Mouse (Mus musculus) brain, embryonic 14.5 days (tissue): ENCODE measurements around the gene Ager. TPM values are rescaled to one million over a fixed set of nuclear protein-coding genes. Genes with fewer than 3 reads are reported as not detected.

Experiments used
- DNase-seq: peaks from one replicate; pipeline ENCODE4 v3.0.0-alpha.2; 2011; ENCODE audit warnings: low read depth
- CTCF ChIP-seq: fragments of 200-500 bp; IDR thresholded peaks from 2 replicates; pipeline ENCODE4 v1.5.1; 2012; ENCODE audit warnings: inconsistent platforms, mild to moderate bottlenecking, moderate library complexity, borderline replicate concordance; ENCODE audit not compliant: insufficient read depth, insufficient read length; ENCODE audit errors: extremely low read depth
- POLR2A ChIP-seq: fragments of 200-500 bp; IDR thresholded peaks from 2 replicates; pipeline ENCODE4 v1.6.1; 2012; ENCODE audit warnings: mild to moderate bottlenecking, inconsistent platforms, borderline replicate concordance; ENCODE audit not compliant: poor library complexity, insufficient read depth, insufficient read length, severe bottlenecking; ENCODE audit errors: extremely low read depth
- polyA plus RNA-seq: library from polyadenylated mRNA; depleted of rRNA; stranded (reverse); fragments of >200 nt; gene quantifications from 2 replicates; pipeline ENCODE4 v1.2.3, GENCODE M21; 2012

Gene Ager
- polyA plus RNA-seq, 1 experiment, result 5.1 TPM

DNA sequence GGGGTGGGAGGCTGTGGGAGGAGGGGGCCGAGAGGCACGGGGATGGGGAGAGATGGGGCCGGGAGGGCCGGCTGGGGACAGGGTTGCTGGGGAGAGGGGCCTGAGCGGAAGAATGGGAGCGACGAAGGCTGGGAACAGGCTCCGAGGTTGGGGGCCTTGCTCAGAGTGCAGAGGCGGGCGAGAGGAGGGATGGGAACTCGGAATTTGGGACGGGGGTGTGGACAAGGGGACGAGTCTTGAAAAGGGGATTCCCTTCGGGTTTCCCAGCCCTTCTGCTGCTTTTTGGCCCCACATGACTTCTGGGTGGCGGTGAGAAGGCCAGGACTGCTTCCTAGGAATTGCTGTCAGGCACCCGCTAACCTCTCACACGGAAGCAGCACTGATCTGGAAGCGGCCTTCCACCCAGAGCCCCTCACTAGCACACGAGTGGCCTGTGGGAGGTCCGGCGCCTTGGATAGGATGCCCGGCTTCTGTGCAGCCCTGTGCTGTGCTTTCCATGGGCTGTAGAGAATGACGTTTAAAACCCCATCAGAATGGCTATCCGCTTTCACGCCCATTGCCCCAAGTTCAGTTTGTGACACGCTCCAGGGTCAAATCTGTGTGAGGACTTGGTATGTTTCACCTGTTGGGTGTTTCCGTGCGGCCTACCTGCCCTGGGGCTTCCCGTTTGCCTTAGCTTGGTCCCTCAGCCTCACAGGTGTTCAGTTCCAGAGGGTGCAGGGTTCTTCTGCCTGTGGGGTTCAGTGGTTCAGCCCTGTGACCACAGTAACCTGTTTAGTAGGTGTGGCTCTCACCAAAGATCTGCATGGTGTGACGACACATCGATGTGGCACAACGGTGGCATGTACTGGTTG, 8.8 kb downstream of the Ager start:
- TF ChIP-seq POLR2A (no peak), CTCF (no peak)
- no peak for DNase-seq

DNA sequence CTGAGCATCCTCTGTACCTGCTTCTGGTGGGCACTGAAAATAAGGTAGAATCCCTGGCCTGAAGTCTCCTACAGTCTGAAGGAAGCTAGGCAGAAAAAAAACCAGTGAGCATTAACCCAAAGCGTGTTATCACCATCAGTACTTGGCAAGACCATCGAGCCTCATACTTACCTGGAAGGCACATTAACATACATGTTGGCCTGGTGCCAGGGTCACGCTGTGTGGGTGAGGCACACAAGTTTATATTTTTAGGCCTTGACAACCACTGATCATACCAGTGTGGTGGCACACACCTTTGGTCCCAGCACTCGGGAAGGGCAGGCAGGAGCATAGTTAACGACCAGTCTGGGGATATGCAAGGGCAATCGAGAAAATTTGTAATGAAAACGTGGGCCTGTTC, 10.3 kb downstream of the Ager start:
- DNase-seq, result no peak
- TF ChIP-seq POLR2A (no peak), CTCF (no peak)

DNA sequence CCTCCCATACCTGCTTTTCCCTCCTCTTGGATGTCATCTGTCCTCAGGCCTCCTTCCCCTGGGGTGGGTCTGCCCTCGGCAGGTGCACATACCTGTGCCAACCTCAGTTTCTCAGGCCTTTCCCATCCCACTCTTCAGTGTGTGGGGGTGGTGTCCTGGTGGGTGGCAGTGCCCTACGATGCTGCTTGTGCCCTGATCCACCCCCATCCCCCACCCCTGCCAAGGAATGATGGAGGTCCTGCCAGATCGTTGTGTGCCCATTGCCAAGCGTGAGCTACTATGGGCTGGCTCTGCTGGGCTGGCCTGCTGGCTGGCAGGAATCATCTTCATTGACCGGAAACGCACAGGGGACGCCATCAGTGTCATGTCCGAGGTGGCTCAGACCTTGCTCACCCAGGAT, 13.4 kb downstream of the Ager start:
- no peak for DNase-seq
- TF ChIP-seq POLR2A, result no peak
- no peak for TF ChIP-seq CTCF

DNA sequence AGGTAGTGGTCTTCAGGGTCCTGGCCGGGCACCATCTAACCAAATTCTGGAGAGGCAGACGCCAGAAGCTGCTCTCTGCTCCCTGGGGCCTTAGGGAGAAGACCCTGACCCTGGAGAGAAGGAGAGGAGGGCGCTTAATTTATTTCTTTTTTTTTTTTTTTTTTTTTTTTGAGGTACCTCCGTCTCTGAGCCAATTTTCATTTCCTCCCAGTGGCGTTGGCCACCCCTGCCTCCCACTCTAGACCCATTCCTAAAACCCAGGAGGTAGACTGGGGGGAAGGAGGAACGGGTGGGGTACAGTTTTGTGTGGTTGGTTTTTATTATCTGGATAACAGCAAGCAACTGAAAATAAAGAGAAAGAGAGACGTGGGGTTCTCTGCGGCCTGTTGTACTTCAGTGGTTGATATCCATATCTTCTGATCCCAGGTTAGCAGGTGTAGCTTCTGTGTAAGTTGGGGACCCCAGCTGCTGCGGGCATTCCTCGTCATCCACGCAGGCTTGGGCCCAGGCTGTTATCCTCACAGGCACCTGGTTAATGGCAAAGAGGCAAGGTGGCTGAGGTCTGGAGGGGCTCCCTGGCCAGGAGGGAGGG, 15.5 kb downstream of the Ager start:
- no peak for DNase-seq
- TF ChIP-seq CTCF (no peak), POLR2A (no peak)

DNA sequence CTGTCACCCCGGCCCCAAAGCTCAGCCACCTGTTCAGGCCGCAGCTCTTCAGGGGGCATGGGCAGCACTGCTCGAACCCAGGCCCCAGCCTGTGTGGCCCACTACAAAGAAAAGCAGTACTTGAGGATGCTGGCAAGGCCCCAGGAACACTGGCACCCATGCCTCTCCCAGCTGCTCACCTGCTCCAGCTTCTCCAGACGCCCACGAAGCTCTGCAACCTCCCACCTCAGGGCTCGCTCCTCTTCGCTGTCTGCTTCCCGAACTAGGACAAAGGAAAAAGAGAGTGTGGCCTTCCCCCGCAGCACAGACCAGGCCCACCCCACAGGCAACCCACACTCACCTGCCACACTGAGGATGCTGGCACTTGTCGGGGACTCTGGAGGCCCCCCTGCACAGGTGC, 16.2 kb downstream of the Ager start:
- TF ChIP-seq CTCF (no peak), POLR2A (no peak)
- no peak for DNase-seq

DNA sequence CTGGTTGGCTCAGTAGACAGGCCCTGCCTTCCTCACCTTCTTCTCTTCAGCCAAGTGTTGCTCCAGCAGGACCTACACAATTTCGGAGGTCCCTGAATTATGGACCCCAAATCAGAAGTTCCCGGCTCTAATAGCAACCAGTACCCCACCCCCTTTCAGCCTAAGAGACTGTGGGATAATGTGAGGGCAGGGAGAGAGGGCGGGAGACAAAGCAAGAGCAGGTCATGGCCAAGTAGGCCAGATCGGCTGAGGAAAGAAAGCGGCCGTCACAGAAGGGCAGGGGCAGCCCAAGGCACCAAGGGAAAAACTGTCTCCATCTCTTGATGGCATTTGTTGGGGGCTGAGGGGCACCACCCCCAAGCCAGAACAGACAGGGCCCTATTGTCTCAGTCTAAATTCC, 18.2 kb downstream of the Ager start, which contains the start of gene Egfl8:
Gene Egfl8 (minus strand): TSS at position 101 of the 400 bp plus-strand sequence.
- DNase-seq, result no peak
- TF ChIP-seq POLR2A, result no peak
- TF ChIP-seq CTCF, result no peak

DNA sequence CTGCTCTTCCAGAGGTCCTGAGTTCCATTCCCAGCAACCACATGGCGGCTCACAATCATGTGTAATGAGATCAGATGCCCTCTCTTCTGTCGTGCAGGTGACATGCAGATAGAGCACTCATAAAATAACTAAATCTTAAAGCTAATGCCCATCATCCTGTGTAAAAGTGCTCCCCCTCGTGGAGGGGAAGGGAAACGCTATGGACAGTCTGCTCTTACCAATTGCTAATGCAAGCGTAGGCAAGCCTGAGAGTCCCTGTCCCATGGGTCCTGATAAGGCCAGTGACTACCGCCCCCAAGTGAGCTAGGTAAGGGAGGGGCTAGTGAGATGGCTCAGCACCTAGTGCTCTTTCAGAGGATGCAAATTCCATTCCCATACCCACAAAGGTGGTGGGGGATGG, 21.3 kb downstream of the Ager start:
- peak; percentile 65 for DNase-seq
- TF ChIP-seq POLR2A (no peak), CTCF (peak; percentile 71; the same call in 1 of the 2 replicates)

DNA sequence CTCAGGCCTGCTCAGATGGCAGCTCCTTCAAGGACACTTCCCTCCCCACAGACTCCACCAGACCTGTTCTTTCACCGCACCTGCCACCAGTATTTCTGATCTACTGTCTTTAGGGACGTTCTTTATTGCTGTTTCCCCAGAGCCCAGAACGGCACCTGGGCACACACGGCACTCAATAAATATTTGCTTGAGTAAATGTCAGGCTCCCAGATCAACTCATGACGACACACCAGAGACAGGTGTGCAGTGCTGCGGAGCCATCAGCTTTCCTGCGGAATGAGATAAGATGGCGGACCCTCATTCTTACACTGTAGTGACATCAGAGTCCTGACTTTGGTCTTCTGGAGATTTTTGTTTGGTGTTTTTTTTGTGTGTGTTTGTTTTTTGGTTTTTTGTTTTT, 23.3 kb downstream of the Ager start:
- TF ChIP-seq POLR2A, result no peak
- TF ChIP-seq CTCF, result no peak
- no peak for DNase-seq

DNA sequence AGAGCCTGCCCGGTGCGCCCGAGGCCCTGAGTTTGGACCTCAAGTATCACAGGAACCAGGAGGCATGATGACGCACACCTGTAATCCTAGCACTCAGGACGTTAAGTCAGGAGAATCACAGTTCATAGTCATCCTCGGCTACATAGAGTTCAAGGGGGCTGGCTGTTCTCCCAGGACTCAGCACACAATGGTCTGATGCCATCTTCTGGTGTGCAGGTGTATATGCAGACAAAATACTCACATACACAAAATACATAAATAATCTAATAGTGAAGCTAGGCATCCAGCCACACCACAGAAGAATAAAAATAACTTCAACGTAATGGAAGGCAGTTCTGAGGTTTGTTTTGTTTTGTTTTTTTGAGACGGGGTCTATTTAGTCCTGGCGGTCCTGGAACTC, 25.5 kb downstream of the Ager start:
- TF ChIP-seq POLR2A (no peak), CTCF (no peak)
- DNase-seq, result no peak

DNA sequence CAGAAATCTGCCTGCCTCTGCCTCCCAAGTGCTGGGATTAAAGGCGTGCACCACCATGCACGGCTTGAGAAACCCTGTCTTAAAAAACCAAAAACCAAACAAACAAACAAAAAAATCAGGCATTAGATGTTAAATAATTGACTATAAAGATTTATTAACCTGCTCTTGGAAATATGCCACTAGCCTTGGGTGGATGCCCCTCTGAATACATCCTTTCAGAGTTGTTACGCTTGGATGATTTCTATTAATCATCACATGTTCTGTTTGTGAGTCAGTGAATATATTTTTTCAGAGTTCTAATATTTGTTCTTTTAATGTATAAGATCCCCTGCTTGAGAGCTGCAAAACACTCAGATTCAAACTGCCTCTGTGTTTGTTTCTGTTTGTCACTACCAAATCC, 27.3 kb downstream of the Ager start:
- no peak for DNase-seq
- TF ChIP-seq CTCF, result no peak
- TF ChIP-seq POLR2A, result no peak

DNA sequence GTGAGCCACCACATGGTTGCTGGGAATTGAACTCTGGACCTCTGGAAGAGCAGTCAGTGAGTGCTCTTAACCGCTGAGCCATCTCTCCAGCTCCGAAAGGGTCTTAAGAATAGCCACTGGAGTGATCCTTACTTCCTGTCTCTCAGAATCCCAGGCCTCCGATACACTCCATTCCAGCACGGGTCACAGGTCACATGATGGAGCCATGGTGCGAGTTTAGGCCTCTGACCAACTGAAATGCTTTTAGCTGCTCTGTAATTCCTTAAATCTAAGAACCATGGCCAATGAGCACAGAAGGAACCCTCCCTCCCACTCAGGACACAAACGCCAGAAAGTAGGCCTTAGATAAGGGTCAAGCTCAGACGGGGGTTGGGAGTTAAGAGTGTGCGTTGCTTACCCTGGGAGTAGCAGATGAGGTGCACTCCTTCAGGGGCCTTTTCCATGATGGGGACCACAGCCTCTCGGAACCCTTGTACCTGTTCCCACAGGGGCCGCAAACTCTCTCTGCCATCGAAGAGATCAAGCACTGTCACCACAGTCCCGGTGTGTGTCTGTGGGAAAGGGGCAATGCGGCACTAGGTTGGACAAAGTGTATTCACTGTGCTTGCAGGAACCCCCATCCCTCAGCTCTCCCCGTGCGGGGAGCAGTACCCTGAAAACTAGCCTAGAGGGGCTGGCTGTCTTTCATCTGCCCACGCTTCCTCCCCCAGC, 28.6 kb downstream of the Ager start:
- DNase-seq, result no peak
- no peak for TF ChIP-seq CTCF
- no peak for TF ChIP-seq POLR2A
